Mouse (Mus musculus) B cell, adult 62 days (primary cell): Measurements from ENCODE around the gene Olfr711. TPM values are rescaled to one million over a fixed set of nuclear protein-coding genes. Genes with fewer than 3 reads are reported as not detected.

Source experiments
- total RNA-seq: library from RNA; stranded (reverse); gene quantifications from 4 replicates; pipeline ENCODE4 v1.2.4, GENCODE M21; 2023

Olfr711 gene
- total RNA-seq: not detected in 4 replicates

GRCm38 (mm10) chr7:106975353-106975752 lies at the start of gene Olfr711:
Olfr711 (minus strand) TSS chr7:106975453.

GRCm38 (mm10) chr7:107005972-107006371 lies 30.7 kb upstream of the Olfr711 start, which contains the start of gene Olfr2:
Olfr2 (minus strand) TSS chr7:107006072.

GRCm38 (mm10) chr7:106963837-106964236 lies 11.4 kb downstream of the Olfr711 start, which contains the start of gene Olfr6:
Olfr6 (minus strand) TSS chr7:106963937.

GRCm38 (mm10) chr7:106948212-106948611 lies 27.0 kb downstream of the Olfr711 start, which contains the start of gene Olfr710:
Olfr710 (minus strand) TSS chr7:106948312.

GRCm38 (mm10) chr7:106932119-106932518 lies 43.1 kb downstream of the Olfr711 start, which contains the start of gene Olfr709-ps1:
Olfr709-ps1 (minus strand) TSS chr7:106932219.

Other genes starting within 250 kb of the Olfr711 start
- not detected in 4 replicates for gene Olfr697, start 233.0 kb downstream of the Olfr711 start, total RNA-seq
- gene Olfr698, start 220.1 kb downstream of the Olfr711 start, total RNA-seq: not detected in 4 replicates
- gene Olfr699, start 182.3 kb downstream of the Olfr711 start, total RNA-seq: not detected in 4 replicates
- not detected in 4 replicates for gene Olfr700, start 166.6 kb downstream of the Olfr711 start, total RNA-seq
- not detected in 4 replicates for gene Olfr701, start 161.3 kb downstream of the Olfr711 start, total RNA-seq
- gene Olfr702, start 141.6 kb downstream of the Olfr711 start, total RNA-seq: not detected in 4 replicates
- not detected in 4 replicates for gene Olfr703, start 132.1 kb downstream of the Olfr711 start, total RNA-seq
- not detected in 4 replicates for gene Olfr704, start 112.3 kb downstream of the Olfr711 start, total RNA-seq
- not detected in 4 replicates for gene Olfr705, start 98.6 kb downstream of the Olfr711 start, total RNA-seq
- gene Olfr706, start 87.3 kb downstream of the Olfr711 start, total RNA-seq: not detected in 4 replicates
- gene Olfr707, start 74.2 kb downstream of the Olfr711 start, total RNA-seq: not detected in 4 replicates
- not detected in 4 replicates for gene Olfr1532-ps1, start 67.5 kb downstream of the Olfr711 start, total RNA-seq
- gene Olfr709-ps1, start 43.2 kb downstream of the Olfr711 start, total RNA-seq: not detected in 4 replicates
- not detected in 4 replicates for gene Olfr710, start 27.1 kb downstream of the Olfr711 start, total RNA-seq
- not detected in 4 replicates for gene Olfr6, start 11.5 kb downstream of the Olfr711 start, total RNA-seq
- gene Olfr2, start 30.6 kb upstream of the Olfr711 start, total RNA-seq: 0.09 TPM in 1 of 4 replicates, not detected in the others
- not detected in 4 replicates for gene Olfr713, start 55.7 kb upstream of the Olfr711 start, total RNA-seq
- not detected in 4 replicates for gene Olfr714, start 95.5 kb upstream of the Olfr711 start, total RNA-seq
- gene Olfr17, start 117.8 kb upstream of the Olfr711 start, total RNA-seq: not detected in 4 replicates
- gene Olfr715b, start 134.9 kb upstream of the Olfr711 start, total RNA-seq: not detected in 4 replicates
- not detected in 4 replicates for gene Olfr715, start 155.6 kb upstream of the Olfr711 start, total RNA-seq
- not detected in 4 replicates for gene Olfr716, start 162.9 kb upstream of the Olfr711 start, total RNA-seq
- not detected in 4 replicates for gene Nlrp14, start 191.5 kb upstream of the Olfr711 start, total RNA-seq
- not detected in 4 replicates for gene Rbmxl2, start 234.0 kb upstream of the Olfr711 start, total RNA-seq